Mouse (Mus musculus) cerebellum, adult 9-10 months (tissue): ENCODE measurements around the gene Chkb.

Experiments
- DNase-seq: peaks from one replicate; pipeline ENCODE4 v3.0.0; 2022

Chkb gene

DNA sequence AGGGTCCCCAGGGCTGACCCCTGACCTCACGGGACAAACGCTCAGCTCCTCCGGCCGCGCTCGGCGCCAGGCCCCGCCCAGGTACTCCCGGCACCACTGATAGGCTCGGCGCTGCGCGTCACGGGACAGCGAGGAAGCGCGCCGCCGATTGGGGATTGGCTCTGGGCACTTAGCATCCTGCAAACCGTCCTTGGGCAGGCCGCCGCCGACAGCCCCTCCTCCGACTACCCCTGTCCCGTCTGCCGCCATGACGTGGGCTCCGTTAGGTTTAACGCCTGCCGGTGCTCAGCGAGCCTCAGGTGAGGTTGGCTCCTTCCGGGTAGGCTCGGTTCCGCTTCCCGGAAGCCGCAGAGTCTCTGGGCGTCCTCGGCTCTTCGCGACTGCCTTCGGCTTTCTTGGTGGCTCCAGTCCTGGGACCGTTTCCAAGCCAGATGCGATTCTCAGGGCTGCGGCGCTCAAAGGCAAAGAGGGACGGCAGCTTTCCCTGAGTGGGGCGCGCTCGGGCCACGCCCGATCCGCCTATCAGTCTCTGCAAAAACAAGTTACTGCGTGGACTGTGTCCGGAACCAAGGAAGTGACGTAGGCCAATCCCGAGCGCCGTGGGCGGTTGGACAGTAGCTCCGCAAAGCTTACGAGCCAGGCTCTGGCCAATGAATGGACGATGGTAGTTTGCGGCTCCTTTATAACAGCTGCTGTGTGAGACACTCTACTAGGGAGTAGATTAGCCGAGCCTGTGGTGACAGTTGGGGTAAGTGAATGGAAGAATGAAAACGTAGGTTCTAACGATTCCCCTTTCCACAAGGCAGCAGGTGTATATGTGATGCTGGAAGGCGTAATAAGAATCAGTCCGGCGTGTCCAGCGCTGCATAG, at the start of gene Chkb, which contains the start of the genes C730034F03Rik and Gm44502:
TSS of gene Chkb (minus strand) at position 557 of the 870 bp plus-strand sequence.
TSS of gene C730034F03Rik (plus strand) at position 238 of the 870 bp plus-strand sequence.
TSS of gene Gm44502 (minus strand) at position 345 of the 870 bp plus-strand sequence.
- DNase-seq, result peak; percentile 94

DNA sequence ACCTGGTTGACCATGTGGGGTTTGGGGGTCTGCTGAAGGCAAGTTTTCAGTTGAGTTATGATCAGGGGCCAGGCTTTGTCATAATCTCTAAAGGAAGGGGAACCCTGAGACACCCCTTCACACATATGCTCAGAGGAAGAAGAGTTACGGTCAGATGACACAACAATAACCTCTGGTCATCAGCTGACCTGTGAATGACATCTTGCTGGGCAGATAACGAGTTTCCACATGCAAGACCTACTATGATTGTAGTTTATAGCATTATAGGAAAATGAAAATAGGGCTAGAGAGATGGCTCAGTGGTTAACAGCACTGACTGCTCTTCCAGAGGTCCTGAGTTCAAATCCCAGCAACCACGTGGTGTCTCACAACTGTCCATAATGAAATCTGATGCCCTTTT, 48.9 kb upstream of the Chkb start:
- peak; percentile 25 for DNase-seq

GRCm38 (mm10) chr15:89477806-89478205, 48.1 kb upstream of the Chkb start:
- DNase-seq, result peak; percentile 49

GRCm38 (mm10) chr15:89477091-89477491, 47.4 kb upstream of the Chkb start, which contains the start of gene Arsa:
TSS of gene Arsa (minus strand) at chr15:89477425.
- peak; percentile 53 for DNase-seq

DNA sequence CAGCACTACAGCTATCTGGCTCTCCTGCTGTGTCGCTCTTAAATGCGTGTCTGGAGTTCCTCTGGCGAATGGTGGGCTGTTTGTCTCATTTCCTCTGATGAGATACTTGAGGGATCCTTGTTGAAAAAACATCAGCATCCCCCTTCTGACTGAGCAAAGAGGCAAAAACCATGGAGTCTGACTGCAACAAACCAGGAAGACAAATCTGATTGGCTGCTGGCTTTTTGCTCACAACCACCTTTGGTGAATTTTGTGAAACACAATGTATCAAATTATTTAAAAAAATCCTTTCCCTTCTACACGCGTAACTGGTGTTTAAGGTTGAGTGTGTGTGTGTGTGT, 46.7 kb upstream of the Chkb start:
- DNase-seq, result no peak

- DNase-seq, result peak; percentile 96
Observed at GRCm38 (mm10) chr15:89475611-89476474, 46.1 kb upstream of the Chkb start.

DNA sequence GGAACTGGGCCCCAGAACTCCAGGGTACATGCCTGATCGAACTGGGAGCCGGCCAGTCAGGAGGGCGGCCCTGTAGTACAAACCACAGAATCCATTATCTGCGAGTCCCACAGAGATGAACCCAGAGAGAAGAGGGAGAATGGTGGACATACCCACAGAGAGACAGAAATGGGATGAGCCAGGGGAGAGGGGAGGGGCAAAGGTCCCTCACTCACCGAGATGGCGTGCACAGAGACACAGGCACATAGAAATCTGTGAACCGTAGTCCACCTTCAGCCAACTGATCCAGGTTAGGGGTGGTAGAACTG, 45.5 kb upstream of the Chkb start:
- no peak for DNase-seq

GRCm38 (mm10) chr15:89474596-89475292, 45.0 kb upstream of the Chkb start:
- DNase-seq, result peak; percentile 65

- DNase-seq, result peak; percentile 43
Observed at GRCm38 (mm10) chr15:89473921-89474320, 44.2 kb upstream of the Chkb start.

- peak; percentile 49 for DNase-seq
Observed at GRCm38 (mm10) chr15:89473370-89473769, 43.7 kb upstream of the Chkb start.

DNA sequence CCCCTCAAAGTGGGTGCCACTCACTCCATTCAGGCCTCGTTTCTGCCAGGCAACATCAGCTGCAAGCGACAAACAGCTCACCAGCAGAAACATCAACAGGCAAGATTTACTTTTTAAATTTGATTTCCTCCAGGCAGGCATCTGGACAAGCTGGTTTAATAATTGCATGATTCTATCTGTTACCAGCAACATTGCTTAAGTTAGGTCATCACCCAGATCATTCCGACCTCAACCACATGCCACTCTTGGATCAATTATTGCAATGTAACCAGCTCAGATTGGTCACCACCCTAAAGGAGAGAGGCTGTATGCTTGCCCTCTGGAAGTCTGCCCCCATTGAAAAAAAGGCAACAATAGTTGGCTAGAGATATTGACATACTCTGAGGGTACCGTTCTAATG, 41.8 kb upstream of the Chkb start:
- peak; percentile 15 for DNase-seq

GRCm38 (mm10) chr15:89468577-89468976, 38.9 kb upstream of the Chkb start:
- peak; percentile 82 for DNase-seq

GRCm38 (mm10) chr15:89465052-89465451, 35.3 kb upstream of the Chkb start:
- peak; percentile 50 for DNase-seq

- DNase-seq, result peak; percentile 55
Observed at GRCm38 (mm10) chr15:89463334-89464235, 33.9 kb upstream of the Chkb start.

- DNase-seq, result peak; percentile 28
Observed at GRCm38 (mm10) chr15:89462176-89462575, 32.5 kb upstream of the Chkb start.

DNA sequence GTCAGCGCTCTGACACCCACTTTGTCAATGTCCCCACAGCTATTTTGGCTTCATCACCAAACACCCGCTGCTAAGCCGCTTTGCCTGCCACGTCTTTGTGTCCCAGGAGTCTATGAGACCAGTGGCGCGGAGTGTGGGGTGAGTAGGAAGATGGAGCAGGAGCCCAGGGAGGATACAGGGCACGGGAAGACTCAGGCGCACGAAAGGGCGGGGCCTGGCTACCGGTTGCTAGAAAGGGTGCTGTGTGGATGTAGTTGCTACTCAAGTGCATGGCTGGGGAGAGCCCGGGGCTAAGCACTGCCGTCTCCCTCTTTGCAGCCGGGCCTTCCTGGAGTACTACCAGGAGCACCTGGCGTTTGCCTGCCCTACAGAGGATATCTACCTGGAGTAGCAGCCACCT, 31.6 kb upstream of the Chkb start:
- peak; percentile 44 for DNase-seq

DNA sequence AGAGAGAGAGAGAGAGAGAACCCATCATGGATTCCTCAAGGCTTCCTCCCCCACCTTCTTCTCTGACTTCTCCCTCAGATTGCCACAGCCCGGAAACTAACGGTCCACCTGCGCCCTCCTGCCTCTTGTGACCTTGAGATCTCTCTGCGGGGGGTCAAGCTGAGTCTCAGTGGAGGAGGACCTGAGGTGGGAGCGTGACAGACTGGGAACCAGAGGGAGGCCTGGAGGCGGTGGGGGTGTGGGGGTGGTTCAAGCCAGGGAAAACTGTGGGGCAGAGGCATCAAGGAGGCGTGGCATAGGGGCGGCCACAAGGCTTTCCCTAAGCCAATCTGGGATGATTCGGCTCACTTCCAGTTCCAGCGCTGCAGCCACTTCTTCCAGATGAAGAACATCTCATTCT, 30.6 kb upstream of the Chkb start:
- DNase-seq, result peak; percentile 69

GRCm38 (mm10) chr15:89459821-89460220, 30.1 kb upstream of the Chkb start:
- DNase-seq, result peak; percentile 49

DNA sequence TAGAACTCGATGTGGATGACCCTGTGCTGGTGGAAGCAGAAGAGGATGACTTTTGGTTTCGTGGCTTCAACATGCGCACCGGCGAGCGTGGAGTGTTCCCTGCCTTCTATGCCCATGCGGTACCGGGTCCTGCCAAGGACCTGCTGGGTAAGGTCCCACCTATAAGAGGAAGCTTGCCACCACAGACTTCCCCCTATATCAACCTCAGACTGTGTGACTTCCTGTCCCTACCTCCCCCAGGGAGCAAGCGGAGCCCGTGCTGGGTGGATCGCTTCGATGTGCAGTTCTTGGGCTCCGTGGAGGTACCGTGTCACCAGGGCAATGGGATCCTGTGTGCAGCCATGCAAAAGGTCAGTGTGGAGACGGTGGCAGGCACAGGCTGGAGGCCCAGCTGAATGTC, 29.2 kb upstream of the Chkb start:
- no peak for DNase-seq

DNA sequence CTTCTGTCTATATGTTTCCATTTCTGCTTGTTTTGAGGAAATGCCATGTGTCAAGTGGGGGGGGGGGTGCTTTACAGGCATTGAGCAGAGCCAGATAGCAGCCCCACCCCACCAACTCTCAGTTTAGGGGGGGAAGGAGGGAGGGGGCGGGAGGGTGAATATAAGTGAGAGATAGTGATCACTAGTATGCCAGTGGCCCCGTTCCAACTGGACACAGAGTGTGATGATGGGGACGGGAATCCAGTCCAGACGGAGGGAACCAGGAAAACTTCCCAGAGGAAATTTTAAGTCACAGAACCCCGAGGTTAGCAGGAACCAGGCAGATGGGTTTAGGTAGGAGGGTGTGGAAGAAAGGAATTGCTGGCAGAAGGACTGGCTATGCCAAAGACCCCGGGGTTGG, 25.9 kb upstream of the Chkb start:
- DNase-seq, result peak; percentile 52

GRCm38 (mm10) chr15:89454857-89455256, 25.1 kb upstream of the Chkb start:
- no peak for DNase-seq

DNA sequence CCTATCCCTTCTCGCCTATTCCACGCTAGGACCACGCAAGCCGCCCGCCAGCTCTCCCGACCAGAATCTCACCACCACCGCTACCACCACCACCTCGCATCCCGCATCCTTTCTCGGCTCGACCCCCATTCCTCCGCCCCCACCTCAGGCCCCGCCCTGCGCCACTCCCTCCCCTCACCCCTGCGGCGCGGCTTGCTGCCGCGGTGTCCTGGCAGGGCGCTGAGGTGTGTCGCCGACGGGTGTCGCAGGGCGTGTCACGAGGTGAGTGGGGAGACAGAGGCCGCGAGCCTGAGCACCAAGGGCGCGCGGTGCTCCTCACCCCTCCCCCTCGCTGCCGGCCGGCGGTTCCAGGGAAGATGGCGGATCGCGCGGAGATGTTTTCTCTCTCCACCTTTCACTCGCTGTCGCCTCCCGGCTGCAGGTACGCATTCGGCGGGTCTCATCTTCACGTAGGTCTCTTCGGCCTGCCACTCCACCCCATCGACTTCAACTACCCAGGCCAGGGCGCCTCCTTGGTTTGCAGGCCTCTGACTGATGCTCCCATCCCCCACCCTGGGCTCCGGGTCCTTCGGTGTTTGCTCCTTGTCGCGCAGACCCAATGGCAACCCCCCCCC, 24.3 kb upstream of the Chkb start, which contains the start of gene Mapk8ip2:
TSS of gene Mapk8ip2 (plus strand) at position 49 of the 614 bp plus-strand sequence.
- peak; percentile 83 for DNase-seq
